Mouse (Mus musculus) ES-E14 (cell line): ENCODE results near the gene Thada. TPM values are rescaled to one million over a fixed set of nuclear protein-coding genes. Genes with fewer than 3 reads are reported as not detected.

Source experiments
- DNase-seq: peaks from one replicate; pipeline ENCODE4 v3.0.0-alpha.2; 2013; ENCODE audit warnings: low read depth, low spot score
- H3K27ac ChIP-seq: 2 replicates; pipeline ENCODE4 v1.5.1; 2012; ENCODE audit warnings: low read depth, mild to moderate bottlenecking, low read length, moderate library complexity, mixed read lengths; ENCODE audit not compliant: poor library complexity, insufficient read depth, severe bottlenecking
- H3K36me3 ChIP-seq: 2 replicates; pipeline ENCODE4 v1.6.1; 2012; ENCODE audit warnings: mild to moderate bottlenecking, low read length, moderate library complexity, mixed read lengths; ENCODE audit not compliant: control insufficient read depth, poor library complexity, insufficient read depth, severe bottlenecking
- H3K4me1 ChIP-seq, 2 experiments: fragments of 150-350 bp in 1 of 2; sonication (generic) in 1 of 2; 2 replicates each; pipeline ENCODE4 v1.6.1; 2012; ENCODE audit warnings: low read length in 2 of 2, mild to moderate bottlenecking in 1 of 2, mixed read lengths in 1 of 2; ENCODE audit not compliant: control insufficient read depth in 2 of 2, insufficient read depth in 2 of 2, poor library complexity in 1 of 2
- H3K4me3 ChIP-seq, 2 experiments: fragments of 150-350 bp in 1 of 2; sonication (generic) in 1 of 2; 2 replicates each; pipeline ENCODE4 v1.5.1; 2012; ENCODE audit warnings: low read length in 2 of 2, low read depth in 1 of 2, mild to moderate bottlenecking in 1 of 2, mixed read lengths in 1 of 2; ENCODE audit not compliant: insufficient read depth in 1 of 2, poor library complexity in 1 of 2, severe bottlenecking in 1 of 2
- H3K9ac ChIP-seq: 2 replicates; pipeline ENCODE4 v1.6.1; 2012; ENCODE audit warnings: low read depth, mild to moderate bottlenecking, low read length, mixed read lengths; ENCODE audit not compliant: poor library complexity, insufficient read depth, severe bottlenecking
- H3K9me3 ChIP-seq: fragments of 150-350 bp; sonication (generic); 2 replicates; pipeline ENCODE4 v1.6.1; 2012; ENCODE audit warnings: low read depth, mild to moderate bottlenecking, low read length; ENCODE audit not compliant: control insufficient read depth, insufficient read depth
- CHD2 ChIP-seq: IDR thresholded peaks from 2 replicates; pipeline ENCODE4 v1.6.1; 2014; ENCODE audit warnings: mild to moderate bottlenecking, low read depth, low read length, inconsistent platforms
- HCFC1 ChIP-seq: IDR thresholded peaks from 2 replicates; pipeline ENCODE4 v1.6.1; 2012; ENCODE audit warnings: low read length, inconsistent platforms, borderline replicate concordance; ENCODE audit not compliant: insufficient read depth
- MAFK ChIP-seq: IDR thresholded peaks from 2 replicates; pipeline ENCODE4 v1.6.1; 2014; ENCODE audit warnings: mild to moderate bottlenecking, low read depth, low read length, inconsistent platforms; ENCODE audit not compliant: insufficient read depth
- ZC3H11A ChIP-seq: IDR thresholded peaks from 2 replicates; pipeline ENCODE4 v1.6.1; 2012; ENCODE audit warnings: low read depth, mild to moderate bottlenecking, inconsistent platforms, low read length, borderline replicate concordance
- ZNF384 ChIP-seq: IDR thresholded peaks from 2 replicates; pipeline ENCODE4 v1.6.1; 2012; ENCODE audit warnings: low read depth, low read length, inconsistent platforms
- in situ Hi-C, 2 experiments: fragments of 600-800 bp; cut with MboI; formaldehyde crosslinking; loops; one replicate each; pipeline ENCODE4 v1.15.1; 2025; ENCODE audit warnings: low sequenced_read_pairs in 2 of 2, inconsistent platforms in 1 of 2; ENCODE audit not compliant: unreplicated experiment in 2 of 2
- total RNA-seq: library from RNA; depleted of rRNA; stranded (reverse); fragments of 300-350 nt; gene quantifications from 2 replicates; pipeline ENCODE4 v1.2.3, GENCODE M21; 2012

Gene Thada
- total RNA-seq, 1 experiment = 37.4 TPM

- H3K36me3 ChIP-seq = no peaks in the 10 kb centered on the region
- no peak overlapping the region for H3K27ac ChIP-seq
- TF ChIP-seq ZNF384 (no peak), HCFC1 (no peak), CHD2 (no peak), MAFK (no peak)
- no peak for DNase-seq
- H3K4me3 ChIP-seq = no peak overlapping the region
- H3K9me3 ChIP-seq = no peaks in the 10 kb centered on the region
- no peaks in the 10 kb centered on the region for H3K4me1 ChIP-seq
- H3K9ac ChIP-seq = no peak overlapping the region
- in situ Hi-C loops = no loop called here
Observed at GRCm38 (mm10) chr17:84321351-84321750, 144.7 kb downstream of the Thada start.

GRCm38 (mm10) chr17:84320576-84320975 lies 145.4 kb downstream of the Thada start:
- Histone ChIP-seq H3K9me3 (no peaks in the 10 kb centered on the region), H3K36me3 (no peaks in the 10 kb centered on the region), H3K4me1 (no peaks in the 10 kb centered on the region), H3K27ac (no peak overlapping the region), H3K4me3 (no peak overlapping the region), H3K9ac (no peak overlapping the region)
- in situ Hi-C loops = no loop called here
- TF ChIP-seq ZC3H11A = no peak
- no peak for TF ChIP-seq ZNF384
- no peak for TF ChIP-seq MAFK
- no peak for TF ChIP-seq HCFC1
- no peak for TF ChIP-seq CHD2
- DNase-seq = no peak

- no peak for DNase-seq
- Histone ChIP-seq H3K4me3 (no peak overlapping the region), H3K27ac (no peak overlapping the region), H3K4me1 (peaks cover 0 to 6% of the 10 kb centered on the region in 2 experiments; a peak in 2 of 4 replicates), H3K9ac (no peak overlapping the region), H3K36me3 (peaks cover 3% of the 10 kb centered on the region), H3K9me3 (no peaks in the 10 kb centered on the region)
- in situ Hi-C loops = no loop called here
- TF ChIP-seq ZNF384 (no peak), ZC3H11A (no peak), MAFK (no peak), HCFC1 (no peak), CHD2 (no peak)
Observed at GRCm38 (mm10) chr17:84314341-84314740, 151.7 kb downstream of the Thada start.

GRCm38 (mm10) chr17:84313494-84313893 lies 152.5 kb downstream of the Thada start:
- H3K9ac ChIP-seq = no peak overlapping the region
- peaks cover 7% of the 10 kb centered on the region for H3K36me3 ChIP-seq
- DNase-seq = no peak
- no peaks in the 10 kb centered on the region for H3K9me3 ChIP-seq
- TF ChIP-seq HCFC1 (no peak), MAFK (no peak), ZC3H11A (no peak), ZNF384 (no peak), CHD2 (no peak)
- no peak overlapping the region for H3K27ac ChIP-seq
- in situ Hi-C loops = no loop called here
- H3K4me3 ChIP-seq = no peak overlapping the region
- peaks cover 0 to 6% of the 10 kb centered on the region in 2 experiments; a peak in 2 of 4 replicates for H3K4me1 ChIP-seq

GRCm38 (mm10) chr17:84306151-84306550 lies 159.9 kb downstream of the Thada start:
- no peak overlapping the region for H3K27ac ChIP-seq
- TF ChIP-seq CHD2 (no peak), ZNF384 (no peak), HCFC1 (no peak), MAFK (no peak), ZC3H11A (no peak)
- H3K4me1 ChIP-seq = no peaks in the 10 kb centered on the region
- in situ Hi-C loops = no loop called here
- no peak for DNase-seq
- no peak overlapping the region for H3K4me3 ChIP-seq
- no peak overlapping the region for H3K9ac ChIP-seq
- no peaks in the 10 kb centered on the region for H3K9me3 ChIP-seq
- peaks cover 10% of the 10 kb centered on the region for H3K36me3 ChIP-seq
